Mouse (Mus musculus) lung, embryonic 14.5 days (tissue): Measurements from ENCODE around the gene Mrpl11. TPM values are rescaled to one million over a fixed set of nuclear protein-coding genes. Genes with fewer than 3 reads are reported as not detected.
A peak's percentile ranks its signal among the peaks of the same experiment; 100 is the strongest.

Experiments used
- ATAC-seq: fragments of 200-750 bp; cut with Nextera tagmentation; 2 replicates; pipeline ENCODE4 v1.8.0; 2017; ENCODE audit warnings: mild to moderate bottlenecking, moderate TSS enrichment, moderate library complexity; ENCODE audit not compliant: insufficient read depth
- DNase-seq: peaks from one replicate; pipeline ENCODE4 v3.0.0-alpha.2; 2015
- H3K27ac ChIP-seq: fragments of 300-500 bp; sonication (generic); 2 replicates; pipeline ENCODE4 v1.5.1; 2014; ENCODE audit warnings: low read depth, mild to moderate bottlenecking, moderate library complexity
- H3K27me3 ChIP-seq: fragments of 300-500 bp; sonication (generic); 2 replicates; pipeline ENCODE4 v1.6.1; 2014; ENCODE audit warnings: low read length, control low read depth; ENCODE audit not compliant: insufficient read depth
- H3K36me3 ChIP-seq: fragments of 300-500 bp; sonication (generic); 2 replicates; pipeline ENCODE4 v1.6.1; 2014; ENCODE audit warnings: control low read depth; ENCODE audit not compliant: insufficient read depth
- H3K4me1 ChIP-seq: fragments of 300-500 bp; sonication (generic); 2 replicates; pipeline ENCODE4 v1.6.1; 2014; ENCODE audit warnings: antibody characterized with exemption, control low read depth; ENCODE audit not compliant: insufficient read depth
- H3K4me2 ChIP-seq: fragments of 300-500 bp; sonication (generic); 2 replicates; pipeline ENCODE4 v1.6.1; 2014; ENCODE audit warnings: mild to moderate bottlenecking
- H3K4me3 ChIP-seq: fragments of 300-500 bp; sonication (generic); 2 replicates; pipeline ENCODE4 v1.5.1; 2014; ENCODE audit warnings: low read depth, low read length
- H3K9ac ChIP-seq: fragments of 300-500 bp; sonication (generic); 2 replicates; pipeline ENCODE4 v1.6.1; 2014
- H3K9me3 ChIP-seq: fragments of 300-500 bp; sonication (generic); 2 replicates; pipeline ENCODE4 v1.6.1; 2016; ENCODE audit warnings: low read depth, low read length, control low read depth
- CTCF ChIP-seq: IDR thresholded peaks from 2 replicates; pipeline ENCODE4 v1.5.1; 2016; ENCODE audit warnings: antibody characterized with exemption, low read depth
- WGBS: fragments of 180-500 bp; shearing (Covaris S2); extraction: QIAGEN DNeasy Blood & Tissue Kit; methylation state at CpG from one replicate; pipeline ENCODE4 v1.1.7; 2014; 5-methylcytosine and 5-hydroxymethylcytosine counted together
- polyA plus RNA-seq: library from polyadenylated mRNA; unstranded; fragments of >200 nt; fragmentation: Nextera tagmentation; extraction: Ambion mirVana; gene quantifications from 2 replicates; pipeline ENCODE4 v1.2.1, GENCODE M21; 2014

Gene Mrpl11
- polyA plus RNA-seq, 1 experiment from 2014 or later = 120 TPM

- no peak overlapping the region for H3K27ac ChIP-seq
- peak; percentile 60 for TF ChIP-seq CTCF
- 14% methylated on average over 8 of the region's 8 CpGs for WGBS
- no peak overlapping the region for H3K4me3 ChIP-seq
- no peak overlapping the region for H3K9ac ChIP-seq
- peak; percentile 78 for DNase-seq
- no peak overlapping the region for H3K4me2 ChIP-seq
- ATAC-seq = no peak
- no peaks in the 10 kb centered on the region for H3K9me3 ChIP-seq
- no peaks in the 10 kb centered on the region for H3K36me3 ChIP-seq
- no peaks in the 10 kb centered on the region for H3K27me3 ChIP-seq
- H3K4me1 ChIP-seq = peaks cover 8% of the 10 kb centered on the region
Observed at GRCm38 (mm10) chr19:5014961-5015398, 53.0 kb downstream of the Mrpl11 start.

DNA sequence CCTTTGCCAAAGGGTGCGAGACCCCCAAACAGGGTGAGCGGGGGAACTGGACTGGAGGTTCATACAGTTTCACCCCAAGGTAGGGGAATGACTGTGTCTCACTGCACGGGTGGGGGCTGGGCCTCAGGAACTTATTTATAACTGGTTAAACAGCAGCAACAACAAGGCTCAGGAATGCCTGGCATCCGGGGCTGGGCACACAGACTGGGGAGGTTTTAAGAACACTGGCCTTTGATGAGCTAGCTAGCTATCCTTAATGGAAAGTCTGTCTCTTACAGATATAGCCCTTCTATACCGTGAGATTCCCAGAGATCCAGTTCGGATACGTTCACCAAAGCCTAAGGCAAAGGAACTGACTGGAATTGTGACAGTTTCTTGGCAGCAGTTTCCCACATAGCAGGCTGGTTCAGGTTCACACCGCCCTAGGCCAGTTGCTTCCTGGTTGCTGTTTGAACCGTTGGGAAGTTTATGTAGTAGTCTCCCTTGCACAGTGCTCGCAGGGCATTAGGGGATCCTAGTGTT lies 54.3 kb downstream of the Mrpl11 start:
- Histone ChIP-seq H3K27ac (peak overlapping the region; percentile 61), H3K36me3 (no peaks in the 10 kb centered on the region), H3K9me3 (no peaks in the 10 kb centered on the region), H3K4me1 (peaks cover 8% of the 10 kb centered on the region), H3K27me3 (no peaks in the 10 kb centered on the region), H3K9ac (no peak overlapping the region; the same call in 1 of the 2 replicates), H3K4me3 (no peak overlapping the region), H3K4me2 (peak overlapping the region; percentile 40)
- peak; percentile 62 for DNase-seq
- 23% methylated on average over 10 of the region's 10 CpGs for WGBS
- ATAC-seq = peak; percentile 62
- no peak for TF ChIP-seq CTCF

Other genes with a start within 250 kb of the Mrpl11 start
- gene Rbm4b, start 205.7 kb upstream of the Mrpl11 start, polyA plus RNA-seq = 54.4 and 65.1 TPM in 2 replicates
- 62.8 and 69.6 TPM in 2 replicates for gene Rbm4, start 168.2 kb upstream of the Mrpl11 start, polyA plus RNA-seq
- gene Gm21992, start 150.5 kb upstream of the Mrpl11 start, polyA plus RNA-seq = 20.5 and 25.3 TPM in 2 replicates
- gene Rbm14, start 150.5 kb upstream of the Mrpl11 start, polyA plus RNA-seq = 95.8 and 101 TPM in 2 replicates
- gene Ccs, start 122.8 kb upstream of the Mrpl11 start, polyA plus RNA-seq = 47.2 and 47.7 TPM in 2 replicates
- 0.05 TPM in 2 replicates for gene Ccdc87, start 122.8 kb upstream of the Mrpl11 start, polyA plus RNA-seq
- 13.8 and 17.3 TPM in 2 replicates for gene Ctsf, start 107.0 kb upstream of the Mrpl11 start, polyA plus RNA-seq
- 1.5 and 1.6 TPM in 2 replicates for gene Actn3, start 84.2 kb upstream of the Mrpl11 start, polyA plus RNA-seq
- 6.2 and 7.9 TPM in 2 replicates for gene Zdhhc24, start 83.5 kb upstream of the Mrpl11 start, polyA plus RNA-seq
- 7.6 and 8.0 TPM in 2 replicates for gene Bbs1, start 55.5 kb upstream of the Mrpl11 start, polyA plus RNA-seq
- gene Dpp3, start 33.9 kb upstream of the Mrpl11 start, polyA plus RNA-seq = 84.0 and 88.6 TPM in 2 replicates
- 1.6 TPM in 2 replicates for gene Peli3, start 19.0 kb upstream of the Mrpl11 start, polyA plus RNA-seq
- 0.05 TPM in 1 of 2 replicates, not detected in the other for gene Npas4, start 28.2 kb downstream of the Mrpl11 start, polyA plus RNA-seq
- gene Slc29a2, start 61.7 kb downstream of the Mrpl11 start, polyA plus RNA-seq = 3.1 and 3.4 TPM in 2 replicates
- 45.8 and 47.9 TPM in 2 replicates for gene B4gat1, start 76.7 kb downstream of the Mrpl11 start, polyA plus RNA-seq
- gene AC124502.3, start 76.7 kb downstream of the Mrpl11 start, polyA plus RNA-seq = 1.3 and 1.8 TPM in 2 replicates
- gene Brms1, start 79.2 kb downstream of the Mrpl11 start, polyA plus RNA-seq = 43.4 and 48.0 TPM in 2 replicates
- gene Rin1, start 88.3 kb downstream of the Mrpl11 start, polyA plus RNA-seq = 4.0 and 5.9 TPM in 2 replicates
- gene Cd248, start 105.9 kb downstream of the Mrpl11 start, polyA plus RNA-seq = 105 and 110 TPM in 2 replicates
- 3.1 and 4.4 TPM in 2 replicates for gene Tmem151a, start 123.4 kb downstream of the Mrpl11 start, polyA plus RNA-seq
- 99.2 and 105 TPM in 2 replicates for gene Yif1a, start 126.4 kb downstream of the Mrpl11 start, polyA plus RNA-seq
- 14.8 and 15.3 TPM in 2 replicates for gene Cnih2, start 136.4 kb downstream of the Mrpl11 start, polyA plus RNA-seq
- 278 and 289 TPM in 2 replicates for gene Rab1b, start 144.9 kb downstream of the Mrpl11 start, polyA plus RNA-seq
- gene Klc2, start 156.4 kb downstream of the Mrpl11 start, polyA plus RNA-seq = 20.4 and 24.8 TPM in 2 replicates